Mouse (Mus musculus): ENCODE results near the gene E2f2. TPM values are rescaled to one million over a fixed set of nuclear protein-coding genes. Genes with fewer than 3 reads are reported as not detected.
A peak's percentile ranks its signal among the peaks of the same experiment; 100 is the strongest.

The E2f2 gene
- total and polyA plus RNA-seq, 2 experiments from 2014 or later = 1.2 to 1.4 TPM

GRCm38 (mm10) chr4:136224677-136225460, 52.7 kb downstream of the E2f2 start:
- Histone ChIP-seq H3K9me3 (ENCODE audit: low read length) (no peaks in the 10 kb centered on the region), H3K9ac (no peak overlapping the region), H3K27me3 (ENCODE audit: insufficient read depth, low read length) (no peaks in the 10 kb centered on the region), H3K4me2 (ENCODE audit: low read depth) (no peak overlapping the region), H3K27ac (ENCODE audit: low read depth, low read length) (no peak overlapping the region), H3K36me3 (ENCODE audit: insufficient read depth) (no peaks in the 10 kb centered on the region), H3K4me1 (ENCODE audit: insufficient read depth) (0 out of 2 replicates have a peak, but pooled peaks cover 10% of the 10 kb centered on the region), H3K4me3 (ENCODE audit: low read depth, low read length) (no peak overlapping the region)
- no peak for ATAC-seq
- DNase-seq = no peak
- WGBS = 84% methylated on average over 23 of the region's 23 CpGs
- no peak for TF ChIP-seq CTCF (IDR thresholded peaks at IDR 0.05; ENCODE audit: low read depth)

GRCm38 (mm10) chr4:136227408-136227807, 55.2 kb downstream of the E2f2 start:
- H3K27ac ChIP-seq (ENCODE audit: low read depth, low read length) = no peak overlapping the region
- H3K4me1 ChIP-seq (ENCODE audit: insufficient read depth) = 0 out of 2 replicates have a peak, but pooled peaks cover 10% of the 10 kb centered on the region
- H3K4me2 ChIP-seq (ENCODE audit: low read depth) = no peak overlapping the region
- WGBS = 78% methylated on average over 7 of the region's 7 CpGs
- TF ChIP-seq CTCF (IDR thresholded peaks at IDR 0.05; ENCODE audit: low read depth) = no peak
- ATAC-seq (no peak), DNase-seq (no peak)
- H3K9ac ChIP-seq = no peak overlapping the region
- no peaks in the 10 kb centered on the region for H3K27me3 ChIP-seq (ENCODE audit: insufficient read depth, low read length)
- no peaks in the 10 kb centered on the region for H3K9me3 ChIP-seq (ENCODE audit: low read length)
- no peak overlapping the region for H3K4me3 ChIP-seq (ENCODE audit: low read depth, low read length)
- no peaks in the 10 kb centered on the region for H3K36me3 ChIP-seq (ENCODE audit: insufficient read depth)

DNA sequence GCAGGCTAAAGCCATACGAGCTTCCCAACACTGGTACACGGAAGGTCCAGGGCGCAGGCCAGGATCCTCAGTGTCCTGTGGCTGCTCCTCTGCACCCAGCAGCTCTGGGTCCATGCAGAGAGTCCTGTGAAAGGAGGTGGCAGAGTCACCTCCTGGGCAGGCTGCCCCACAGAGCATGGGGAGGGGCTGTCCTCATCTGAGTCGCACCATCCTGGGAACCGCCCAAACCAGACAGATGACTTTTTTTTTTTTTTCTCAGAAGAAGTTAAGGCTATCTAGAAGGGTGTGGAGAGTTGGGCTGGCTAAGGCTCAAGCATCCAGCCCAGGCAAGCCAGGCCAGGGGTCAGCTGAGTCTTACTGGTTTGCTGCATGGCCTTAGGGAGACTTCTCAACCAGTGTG, 56.4 kb downstream of the E2f2 start:
- ATAC-seq = no peak
- no peak for TF ChIP-seq CTCF (IDR thresholded peaks at IDR 0.05; ENCODE audit: low read depth)
- 78% methylated on average over 5 of the region's 5 CpGs for WGBS
- H3K4me1 ChIP-seq (ENCODE audit: insufficient read depth) = 0 out of 2 replicates have a peak, but pooled peaks cover 6% of the 10 kb centered on the region
- H3K4me2 ChIP-seq (ENCODE audit: low read depth) = no peak overlapping the region
- H3K4me3 ChIP-seq (ENCODE audit: low read depth, low read length) = no peak overlapping the region
- no peak overlapping the region for H3K27ac ChIP-seq (ENCODE audit: low read depth, low read length)
- no peaks in the 10 kb centered on the region for H3K27me3 ChIP-seq (ENCODE audit: insufficient read depth, low read length)
- no peaks in the 10 kb centered on the region for H3K9me3 ChIP-seq (ENCODE audit: low read length)
- H3K36me3 ChIP-seq (ENCODE audit: insufficient read depth) = no peaks in the 10 kb centered on the region
- no peak overlapping the region for H3K9ac ChIP-seq
- no peak for DNase-seq

GRCm38 (mm10) chr4:136238669-136239068, 66.5 kb downstream of the E2f2 start:
- no peak for TF ChIP-seq CTCF (IDR thresholded peaks at IDR 0.05; ENCODE audit: low read depth)
- 32% methylated on average over 13 of the region's 13 CpGs for WGBS

DNA sequence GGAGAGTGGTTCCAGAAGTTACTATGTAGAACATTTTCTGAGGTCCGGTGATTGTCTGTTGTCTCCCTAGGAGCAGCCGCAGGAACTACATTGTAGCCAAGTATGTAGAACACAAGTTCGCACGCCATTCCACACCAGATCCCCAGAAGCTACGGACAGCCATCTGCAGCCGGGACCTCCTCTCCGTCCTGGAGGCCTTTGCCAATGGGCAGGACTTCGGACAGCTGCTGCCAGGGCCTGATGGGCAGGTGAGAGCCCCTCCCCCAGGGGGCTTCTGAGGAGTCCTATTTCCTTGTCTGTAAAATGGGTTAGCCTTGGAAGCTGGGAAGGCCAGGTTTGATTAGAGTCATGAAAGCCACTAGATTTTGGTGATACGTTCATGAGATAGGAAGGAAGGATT, 66.9 kb downstream of the E2f2 start:
- TF ChIP-seq CTCF (IDR thresholded peaks at IDR 0.05; ENCODE audit: low read depth) = no peak
- no peak overlapping the region for H3K27ac ChIP-seq (ENCODE audit: low read depth, low read length)
- H3K9me3 ChIP-seq (ENCODE audit: low read length) = no peaks in the 10 kb centered on the region
- WGBS = 81% methylated on average over 9 of the region's 9 CpGs
- H3K27me3 ChIP-seq (ENCODE audit: insufficient read depth, low read length) = no peaks in the 10 kb centered on the region
- DNase-seq = no peak
- H3K9ac ChIP-seq = no peak overlapping the region
- H3K4me1 ChIP-seq (ENCODE audit: insufficient read depth) = no peaks in the 10 kb centered on the region
- no peak for ATAC-seq
- H3K4me2 ChIP-seq (ENCODE audit: low read depth) = no peak overlapping the region
- no peaks in the 10 kb centered on the region for H3K36me3 ChIP-seq (ENCODE audit: insufficient read depth)
- no peak overlapping the region for H3K4me3 ChIP-seq (ENCODE audit: low read depth, low read length)

More at GRCm38 (mm10) chr4:136238669-136239068, 66.5 kb downstream of the E2f2 start:
- no peaks in the 10 kb centered on the region for H3K27me3 ChIP-seq (ENCODE audit: insufficient read depth, low read length)
- H3K9ac ChIP-seq = no peak overlapping the region
- ATAC-seq (no peak), DNase-seq (no peak)
- no peaks in the 10 kb centered on the region for H3K4me1 ChIP-seq (ENCODE audit: insufficient read depth)
- no peaks in the 10 kb centered on the region for H3K9me3 ChIP-seq (ENCODE audit: low read length)
- H3K4me2 ChIP-seq (ENCODE audit: low read depth) = no peak overlapping the region
- no peak overlapping the region for H3K4me3 ChIP-seq (ENCODE audit: low read depth, low read length)
- no peaks in the 10 kb centered on the region for H3K36me3 ChIP-seq (ENCODE audit: insufficient read depth)
- H3K27ac ChIP-seq (ENCODE audit: low read depth, low read length) = no peak overlapping the region

DNA sequence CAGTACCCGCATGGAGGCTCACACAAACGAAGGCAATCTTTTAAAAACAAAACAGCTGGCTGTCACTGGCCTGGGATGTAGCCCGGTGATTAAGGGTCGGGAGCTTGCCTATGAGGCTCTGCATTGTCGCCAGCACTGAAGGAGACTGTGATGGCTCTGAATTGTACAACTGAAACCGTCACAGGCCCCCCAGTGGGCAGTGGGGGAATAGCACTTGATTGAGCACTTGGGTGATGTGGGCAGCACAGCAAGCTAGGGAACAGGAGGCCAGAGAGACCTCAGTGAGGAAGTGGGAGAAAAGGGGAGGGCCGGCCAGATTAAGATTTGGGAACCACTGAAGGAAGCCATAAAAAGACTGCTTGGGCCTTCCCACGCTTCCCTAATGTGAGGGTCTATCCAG, 67.4 kb downstream of the E2f2 start:
- Histone ChIP-seq H3K36me3 (ENCODE audit: insufficient read depth) (no peaks in the 10 kb centered on the region), H3K9ac (no peak overlapping the region), H3K9me3 (ENCODE audit: low read length) (no peaks in the 10 kb centered on the region), H3K27ac (ENCODE audit: low read depth, low read length) (no peak overlapping the region), H3K4me2 (ENCODE audit: low read depth) (no peak overlapping the region), H3K27me3 (ENCODE audit: insufficient read depth, low read length) (no peaks in the 10 kb centered on the region), H3K4me3 (ENCODE audit: low read depth, low read length) (no peak overlapping the region), H3K4me1 (ENCODE audit: insufficient read depth) (no peaks in the 10 kb centered on the region)
- peak; percentile 76 for DNase-seq
- TF ChIP-seq CTCF (IDR thresholded peaks at IDR 0.05; ENCODE audit: low read depth) = peak; percentile 76
- peak; percentile 55; the same call in 1 of the 2 replicates for ATAC-seq
- WGBS = 22% methylated on average over 8 of the region's 8 CpGs

DNA sequence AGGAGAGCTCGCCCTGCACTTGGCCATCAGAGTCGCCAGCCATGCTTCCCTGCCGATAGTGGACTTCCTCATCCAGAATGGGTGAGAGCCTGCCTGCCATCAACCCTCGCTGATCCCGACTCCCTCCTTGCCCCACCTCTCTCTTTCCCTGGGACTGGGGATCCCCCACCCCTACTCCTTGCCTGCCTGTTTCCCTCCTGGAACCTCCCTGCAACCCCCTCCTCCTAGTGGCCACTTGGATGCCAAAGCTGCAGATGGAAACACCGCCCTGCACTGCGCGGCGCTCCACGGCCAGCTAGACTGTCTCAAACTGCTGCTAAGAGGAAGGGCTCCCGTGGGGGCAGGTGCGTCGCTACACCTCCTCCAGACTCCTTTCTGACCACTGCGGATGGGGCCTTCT, 67.9 kb downstream of the E2f2 start:
- H3K27me3 ChIP-seq (ENCODE audit: insufficient read depth, low read length) = no peaks in the 10 kb centered on the region
- no peak for DNase-seq
- TF ChIP-seq CTCF (IDR thresholded peaks at IDR 0.05; ENCODE audit: low read depth) = no peak
- H3K36me3 ChIP-seq (ENCODE audit: insufficient read depth) = no peaks in the 10 kb centered on the region
- H3K9ac ChIP-seq = no peak overlapping the region
- H3K27ac ChIP-seq (ENCODE audit: low read depth, low read length) = no peak overlapping the region
- H3K4me2 ChIP-seq (ENCODE audit: low read depth) = no peak overlapping the region
- H3K9me3 ChIP-seq (ENCODE audit: low read length) = no peaks in the 10 kb centered on the region
- no peaks in the 10 kb centered on the region for H3K4me1 ChIP-seq (ENCODE audit: insufficient read depth)
- no peak for ATAC-seq
- H3K4me3 ChIP-seq (ENCODE audit: low read depth, low read length) = no peak overlapping the region
- WGBS = 73% methylated on average over 14 of the region's 14 CpGs
